Mouse (Mus musculus): ENCODE data around the gene Gfra4.

GRCm38 (mm10) chr2:131026941-131027340 is 15.9 kb downstream of the Gfra4 start:
- no peak for TF ChIP-seq CTCF (IDR thresholded peaks at IDR 0.05; ENCODE audit: low read depth, low read length)
- TF ChIP-seq POLR2AphosphoS5 (IDR thresholded peaks at IDR 0.05; ENCODE audit: insufficient replicate concordance, low read depth, low read length) = no peak
- no peak for TF ChIP-seq TAL1 (conservative IDR thresholded peaks at IDR 0.05; ENCODE audit: low read depth, low read length)

All from G1E (cell line).